Mouse (Mus musculus) lung, embryonic 14.5 days (tissue): ENCODE measurements at regions not wholly inside any gene's neighbourhood (a gene's known extent, or its start where the extent isn't known, plus 50 kb on each side); places are given as distances from the start of the nearest gene placed in this dataset.
A peak's percentile ranks its signal among the peaks of the same experiment; 100 is the strongest.

Experiments
- ATAC-seq: fragments of 200-750 bp; cut with Nextera tagmentation; 2 replicates; pipeline ENCODE4 v1.8.0; 2017; ENCODE audit warnings: mild to moderate bottlenecking, moderate TSS enrichment, moderate library complexity; ENCODE audit not compliant: insufficient read depth
- DNase-seq: peaks from one replicate; pipeline ENCODE4 v3.0.0-alpha.2; 2015
- H3K27ac ChIP-seq: fragments of 300-500 bp; sonication (generic); 2 replicates; pipeline ENCODE4 v1.5.1; 2014; ENCODE audit warnings: low read depth, mild to moderate bottlenecking, moderate library complexity
- H3K27me3 ChIP-seq: fragments of 300-500 bp; sonication (generic); 2 replicates; pipeline ENCODE4 v1.6.1; 2014; ENCODE audit warnings: low read length, control low read depth; ENCODE audit not compliant: insufficient read depth
- H3K36me3 ChIP-seq: fragments of 300-500 bp; sonication (generic); 2 replicates; pipeline ENCODE4 v1.6.1; 2014; ENCODE audit warnings: control low read depth; ENCODE audit not compliant: insufficient read depth
- H3K4me1 ChIP-seq: fragments of 300-500 bp; sonication (generic); 2 replicates; pipeline ENCODE4 v1.6.1; 2014; ENCODE audit warnings: antibody characterized with exemption, control low read depth; ENCODE audit not compliant: insufficient read depth
- H3K4me2 ChIP-seq: fragments of 300-500 bp; sonication (generic); 2 replicates; pipeline ENCODE4 v1.6.1; 2014; ENCODE audit warnings: mild to moderate bottlenecking
- H3K4me3 ChIP-seq: fragments of 300-500 bp; sonication (generic); 2 replicates; pipeline ENCODE4 v1.5.1; 2014; ENCODE audit warnings: low read depth, low read length
- H3K9ac ChIP-seq: fragments of 300-500 bp; sonication (generic); 2 replicates; pipeline ENCODE4 v1.6.1; 2014
- H3K9me3 ChIP-seq: fragments of 300-500 bp; sonication (generic); 2 replicates; pipeline ENCODE4 v1.6.1; 2016; ENCODE audit warnings: low read depth, low read length, control low read depth
- CTCF ChIP-seq: IDR thresholded peaks from 2 replicates; pipeline ENCODE4 v1.5.1; 2016; ENCODE audit warnings: antibody characterized with exemption, low read depth
- WGBS: fragments of 180-500 bp; shearing (Covaris S2); extraction: QIAGEN DNeasy Blood & Tissue Kit; methylation state at CpG from one replicate; pipeline ENCODE4 v1.1.7; 2014; 5-methylcytosine and 5-hydroxymethylcytosine counted together

- WGBS, result 33% methylated on average over 1 of the region's 1 CpGs
- Histone ChIP-seq H3K4me3 (no peak overlapping the region), H3K36me3 (no peaks in the 10 kb centered on the region), H3K9me3 (no peaks in the 10 kb centered on the region), H3K27ac (no peak overlapping the region), H3K4me1 (no peaks in the 10 kb centered on the region), H3K9ac (no peak overlapping the region), H3K4me2 (no peak overlapping the region), H3K27me3 (no peaks in the 10 kb centered on the region)
- no peak for DNase-seq
- no peak for TF ChIP-seq CTCF
- no peak for ATAC-seq
These were observed 257.6 kb upstream of the Cobl start for GRCm38 (mm10) chr11:12722320-12722719.

- ATAC-seq (no peak), DNase-seq (no peak)
- no peaks in the 10 kb centered on the region for H3K9me3 ChIP-seq
- no peaks in the 10 kb centered on the region for H3K4me1 ChIP-seq
- no peaks in the 10 kb centered on the region for H3K36me3 ChIP-seq
- H3K27ac ChIP-seq, result no peak overlapping the region
- TF ChIP-seq CTCF, result no peak
- no peak overlapping the region for H3K4me3 ChIP-seq
- no peaks in the 10 kb centered on the region for H3K27me3 ChIP-seq
- H3K4me2 ChIP-seq, result no peak overlapping the region
- WGBS, result 80% methylated on average over 3 of the region's 3 CpGs
- H3K9ac ChIP-seq, result no peak overlapping the region
These were observed 255.4 kb upstream of the Cobl start for GRCm38 (mm10) chr11:12720169-12720568.

- 42% methylated on average over 5 of the region's 5 CpGs for WGBS
These were observed 231.6 kb upstream of the Cobl start for GRCm38 (mm10) chr11:12696321-12696720.

GRCm38 (mm10) chr11:12692836-12693235 lies 228.1 kb upstream of the Cobl start:
- H3K36me3 ChIP-seq, result no peaks in the 10 kb centered on the region
- H3K4me2 ChIP-seq, result no peak overlapping the region
- no peaks in the 10 kb centered on the region for H3K9me3 ChIP-seq
- H3K27ac ChIP-seq, result no peak overlapping the region
- H3K9ac ChIP-seq, result no peak overlapping the region
- no peak for ATAC-seq
- no peak for TF ChIP-seq CTCF
- H3K4me1 ChIP-seq, result no peaks in the 10 kb centered on the region
- no peaks in the 10 kb centered on the region for H3K27me3 ChIP-seq
- H3K4me3 ChIP-seq, result no peak overlapping the region
- DNase-seq, result no peak

More at GRCm38 (mm10) chr11:12696321-12696720, 231.6 kb upstream of the Cobl start:
- no peaks in the 10 kb centered on the region for H3K36me3 ChIP-seq
- H3K4me2 ChIP-seq, result no peak overlapping the region
- H3K27ac ChIP-seq, result no peak overlapping the region
- no peak for TF ChIP-seq CTCF
- H3K4me1 ChIP-seq, result no peaks in the 10 kb centered on the region
- ATAC-seq (peak; percentile 38; the same call in 1 of the 2 replicates), DNase-seq (peak; percentile 4)
- H3K27me3 ChIP-seq, result no peaks in the 10 kb centered on the region
- no peak overlapping the region for H3K9ac ChIP-seq
- no peaks in the 10 kb centered on the region for H3K9me3 ChIP-seq
- H3K4me3 ChIP-seq, result no peak overlapping the region

GRCm38 (mm10) chr11:12686717-12687116 lies 222.0 kb upstream of the Cobl start:
- Histone ChIP-seq H3K27me3 (no peaks in the 10 kb centered on the region), H3K27ac (no peak overlapping the region), H3K4me2 (no peak overlapping the region), H3K4me3 (no peak overlapping the region), H3K4me1 (no peaks in the 10 kb centered on the region), H3K9ac (no peak overlapping the region), H3K9me3 (no peaks in the 10 kb centered on the region), H3K36me3 (no peaks in the 10 kb centered on the region)
- WGBS, result 90% methylated on average over 4 of the region's 4 CpGs
- ATAC-seq (no peak), DNase-seq (no peak)
- TF ChIP-seq CTCF, result no peak

GRCm38 (mm10) chr11:12661824-12662443 lies 197.2 kb upstream of the Cobl start:
- Histone ChIP-seq H3K27ac (no peak overlapping the region), H3K27me3 (no peaks in the 10 kb centered on the region), H3K9ac (no peak overlapping the region), H3K4me1 (no peaks in the 10 kb centered on the region), H3K9me3 (no peaks in the 10 kb centered on the region), H3K4me2 (no peak overlapping the region), H3K4me3 (no peak overlapping the region), H3K36me3 (no peaks in the 10 kb centered on the region)
- ATAC-seq, result no peak
- WGBS, result 82% methylated on average over 3 of the region's 3 CpGs
- DNase-seq, result no peak
- TF ChIP-seq CTCF, result no peak

- no peak overlapping the region for H3K4me2 ChIP-seq
- H3K4me3 ChIP-seq, result no peak overlapping the region
- H3K9me3 ChIP-seq, result no peaks in the 10 kb centered on the region
- no peak for ATAC-seq
- TF ChIP-seq CTCF, result no peak
- H3K27ac ChIP-seq, result no peak overlapping the region
- H3K27me3 ChIP-seq, result no peaks in the 10 kb centered on the region
- DNase-seq, result no peak
- H3K36me3 ChIP-seq, result no peaks in the 10 kb centered on the region
- no peak overlapping the region for H3K9ac ChIP-seq
- no peaks in the 10 kb centered on the region for H3K4me1 ChIP-seq
These were observed 194.1 kb upstream of the Cobl start for GRCm38 (mm10) chr11:12658847-12659246.

- no peak for TF ChIP-seq CTCF
- H3K27ac ChIP-seq, result no peak overlapping the region
- no peaks in the 10 kb centered on the region for H3K36me3 ChIP-seq
- WGBS, result 45% methylated on average over 10 of the region's 10 CpGs
- ATAC-seq (no peak), DNase-seq (no peak)
- H3K4me1 ChIP-seq, result no peaks in the 10 kb centered on the region
- H3K4me2 ChIP-seq, result no peak overlapping the region
- H3K9me3 ChIP-seq, result no peaks in the 10 kb centered on the region
- no peak overlapping the region for H3K4me3 ChIP-seq
- no peak overlapping the region for H3K9ac ChIP-seq
- no peaks in the 10 kb centered on the region for H3K27me3 ChIP-seq
These were observed 191.7 kb upstream of the Cobl start for GRCm38 (mm10) chr11:12656450-12656849.
